Comparison of ENCODE assay signal across 29 mouse cellular contexts in genomic region chr7:90144971-90145370, GRCm38 (mm10). TPM values are rescaled to one million over a fixed set of nuclear protein-coding genes. Genes with fewer than 3 reads are reported as not detected.
DNase-seq lines count a peak whose midpoint lies in the region; ATAC-seq and TF ChIP-seq lines count a peak whose summit lies in the region.
"Had no signal": no experiment of that assay in that cellular context is flagged by ENCODE, and none has a peak within 500 bp of the region (broad histone marks: within the 10 kb centered on the region; RNA-seq: fewer than 3 reads in every experiment).

No protein-coding gene starts in this region.

- no peak for ATAC-seq in erythroblast, adult 5-6 weeks (replicated peaks; ENCODE audit: low FRiP score, poor library complexity, severe bottlenecking)
- ATAC-seq in heart, embryonic 14.5 days (ENCODE audit: insufficient number of reproducible peaks, insufficient read depth, low FRiP score, low read depth), result no peak
- ATAC-seq in heart, embryonic 12.5 days (ENCODE audit: insufficient number of reproducible peaks, low FRiP score), result no peak
- ATAC-seq in liver, embryonic 14.5 days (ENCODE audit: insufficient read depth), result peak; percentile 7; the same call in 1 of the 2 replicates
- no peak for ATAC-seq in erythroid progenitor cell, adult 5-6 weeks (replicated peaks; ENCODE audit: low FRiP score, poor library complexity, severe bottlenecking)
- ATAC-seq: forebrain, postnatal 0 days; Patski had no signal

- dilution Hi-C loops in CH12.LX (cut with MboI; ENCODE audit: extremely low pct_ligation_motif_present, extremely low pct_unique_long_range_greater_than_20kb, low sequenced_read_pairs), result no loop called here

- peaks cover 62% of the 10 kb centered on the region for H3K79me2 ChIP-seq in CH12.LX (replicated peaks; ENCODE audit: control insufficient read depth, extremely low read depth, insufficient read depth, poor library complexity, severe bottlenecking)

- in situ Hi-C loops in CH12.LX (cut with MboI; ENCODE audit: low pct_ligation_motif_present, low pct_unique_long_range_greater_than_20kb, low sequenced_read_pairs), result no loop called here

- no peak for TF ChIP-seq POLR2A in CH12.LX (IDR thresholded peaks at IDR 0.05; ENCODE audit: low read depth, low read length)

- no peak overlapping the region; the same call in 1 of the 2 replicates for H3K9ac ChIP-seq in heart, embryonic 14.5 days (ENCODE audit: low read length)
- no peak overlapping the region for H3K9ac ChIP-seq in heart, embryonic 12.5 days
- no peak overlapping the region for H3K9ac ChIP-seq in CH12.LX (ENCODE audit: insufficient read depth, low read depth)
- H3K9ac ChIP-seq in liver, embryonic 14.5 days (replicated peaks), result peak overlapping the region; percentile 67
- H3K9ac ChIP-seq: embryonic facial prominence, embryonic 12.5 days; forebrain, embryonic 12.5 days; forebrain, postnatal 0 days; hindbrain, embryonic 13.5 days; lung, embryonic 14.5 days; neural tube, embryonic 15.5 days; stomach, embryonic 15.5 days had no signal

- TF ChIP-seq RAD21 in CH12.LX (IDR thresholded peaks at IDR 0.05; ENCODE audit: low read depth, low read length), result no peak

- TF ChIP-seq CTCF in CH12.LX (conservative IDR thresholded peaks at IDR 0.05 in 1 of 2, IDR thresholded peaks at IDR 0.05 in 1 of 2; ENCODE audit: low read depth in 2 of 2, low read length in 2 of 2), result no peak
- no peak for TF ChIP-seq CTCF in liver, embryonic 14.5 days (IDR thresholded peaks at IDR 0.05; ENCODE audit: low read depth)

- H3K27me3 ChIP-seq in erythroblast, embryonic 14.5 days (ENCODE audit: control insufficient read depth), result no peaks in the 10 kb centered on the region
- no peaks in the 10 kb centered on the region for H3K27me3 ChIP-seq in heart, embryonic 14.5 days (ENCODE audit: control insufficient read depth, insufficient read depth, low read length)
- H3K27me3 ChIP-seq in heart, embryonic 12.5 days (replicated peaks), result no peaks in the 10 kb centered on the region
- no peaks in the 10 kb centered on the region for H3K27me3 ChIP-seq in CH12.LX (replicated peaks)
- no peaks in the 10 kb centered on the region for H3K27me3 ChIP-seq in liver, embryonic 14.5 days (ENCODE audit: control insufficient read depth, insufficient read depth, low read length)
- H3K27me3 ChIP-seq: embryonic facial prominence, embryonic 12.5 days; forebrain, embryonic 12.5 days; heart, embryonic 15.5 days; hindbrain, embryonic 13.5 days; neural tube, embryonic 15.5 days; Patski; stomach, embryonic 15.5 days had no signal

- H3K4me2 ChIP-seq in heart, embryonic 14.5 days (ENCODE audit: low read length), result peak overlapping the region; percentile 13; the same call in 1 of the 2 replicates
- no peak overlapping the region for H3K4me2 ChIP-seq in heart, embryonic 12.5 days
- peak overlapping the region; percentile 50; the same call in 1 of the 2 replicates for H3K4me2 ChIP-seq in CH12.LX (ENCODE audit: insufficient read depth, low read depth, poor library complexity, severe bottlenecking)
- H3K4me2 ChIP-seq in liver, embryonic 14.5 days (ENCODE audit: low read depth), result peak overlapping the region; percentile 83
- H3K4me2 ChIP-seq: embryonic facial prominence, embryonic 12.5 days; forebrain, embryonic 12.5 days; hindbrain, embryonic 13.5 days; neural tube, embryonic 15.5 days had no signal

- peaks cover 76% of the 10 kb centered on the region for H3K36me3 ChIP-seq in erythroblast, embryonic 14.5 days (ENCODE audit: control insufficient read depth)
- no peaks in the 10 kb centered on the region for H3K36me3 ChIP-seq in heart, embryonic 14.5 days (ENCODE audit: control insufficient read depth, insufficient read depth, low read length)
- H3K36me3 ChIP-seq in heart, embryonic 12.5 days, result no peaks in the 10 kb centered on the region
- H3K36me3 ChIP-seq in CH12.LX (replicated peaks in 1 of 2; ENCODE audit: control insufficient read depth in 1 of 2, insufficient read depth in 1 of 2, low read length in 1 of 2), result peaks cover 0 to 3% of the 10 kb centered on the region in 2 experiments
- H3K36me3 ChIP-seq in liver, embryonic 14.5 days (replicated peaks; ENCODE audit: control insufficient read depth, insufficient read depth, low read depth), result peaks cover 14% of the 10 kb centered on the region
- H3K36me3 ChIP-seq: embryonic facial prominence, embryonic 12.5 days; forebrain, embryonic 12.5 days; heart, embryonic 15.5 days; hindbrain, embryonic 13.5 days; neural tube, embryonic 15.5 days; stomach, embryonic 15.5 days had no signal

- H3K4me3 ChIP-seq in erythroblast, embryonic 14.5 days (replicated peaks), result peak overlapping the region; percentile 58
- no peak overlapping the region for H3K4me3 ChIP-seq in heart, embryonic 14.5 days (ENCODE audit: control insufficient read depth in 1 of 2, insufficient read depth in 1 of 2, low read depth in 1 of 2, low read length in 2 of 2)
- H3K4me3 ChIP-seq in heart, embryonic 12.5 days, result no peak overlapping the region
- H3K4me3 ChIP-seq in CH12.LX (replicated peaks in 1 of 3; ENCODE audit: low read depth in 2 of 3, low read length in 2 of 3, poor library complexity in 1 of 3), result no peak overlapping the region
- H3K4me3 ChIP-seq in liver, embryonic 14.5 days (ENCODE audit: insufficient read depth in 1 of 2, low read depth in 2 of 2, low read length in 2 of 2), result peak overlapping the region in 1 of 2 experiments; percentile 38; a peak in 2 of 4 replicates
- H3K4me3 ChIP-seq: embryonic facial prominence, embryonic 12.5 days; forebrain, embryonic 12.5 days; heart, embryonic 15.5 days; hindbrain, embryonic 13.5 days; neural tube, embryonic 15.5 days; stomach, embryonic 15.5 days had no signal

- H3K4me1 ChIP-seq in erythroblast, embryonic 14.5 days (ENCODE audit: control insufficient read depth), result peaks cover 94% of the 10 kb centered on the region
- H3K4me1 ChIP-seq in heart, embryonic 14.5 days (ENCODE audit: control insufficient read depth in 2 of 2, insufficient read depth in 2 of 2, low read length in 2 of 2), result peaks cover 5 to 71% of the 10 kb centered on the region in 2 experiments
- peaks cover 41% of the 10 kb centered on the region for H3K4me1 ChIP-seq in heart, embryonic 12.5 days (replicated peaks)
- H3K4me1 ChIP-seq in CH12.LX (ENCODE audit: control insufficient read depth in 1 of 2, insufficient read depth in 2 of 2), result peaks cover 8 to 82% of the 10 kb centered on the region in 2 experiments
- peaks cover 57 to 62% of the 10 kb centered on the region in 2 experiments for H3K4me1 ChIP-seq in liver, embryonic 14.5 days (replicated peaks; ENCODE audit: control insufficient read depth in 2 of 2, insufficient read depth in 2 of 2, low read length in 1 of 2)

- H3K9me3 ChIP-seq in erythroblast, embryonic 14.5 days (ENCODE audit: control insufficient read depth, low read length), result no peaks in the 10 kb centered on the region
- no peaks in the 10 kb centered on the region for H3K9me3 ChIP-seq in heart, embryonic 14.5 days (ENCODE audit: control insufficient read depth, low read length)
- H3K9me3 ChIP-seq in heart, embryonic 12.5 days (replicated peaks), result no peaks in the 10 kb centered on the region
- no peaks in the 10 kb centered on the region for H3K9me3 ChIP-seq in CH12.LX (replicated peaks; ENCODE audit: low read length)
- no peaks in the 10 kb centered on the region for H3K9me3 ChIP-seq in liver, embryonic 14.5 days (ENCODE audit: control insufficient read depth, low read length)
- H3K9me3 ChIP-seq: embryonic facial prominence, embryonic 12.5 days; forebrain, embryonic 12.5 days; G1E; heart, embryonic 15.5 days; hindbrain, embryonic 13.5 days; neural tube, embryonic 15.5 days; stomach, embryonic 15.5 days had no signal

- WGBS in heart, embryonic 14.5 days, result 42% methylated on average over 2 of the region's 2 CpGs
- 45% methylated on average over 2 of the region's 2 CpGs for WGBS in heart, embryonic 12.5 days
- WGBS in liver, embryonic 14.5 days (ENCODE audit: insufficient replicate concordance), result 10% methylated on average over 2 of the region's 2 CpGs

- H3K27ac ChIP-seq in heart, embryonic 14.5 days (replicated peaks in 1 of 2; ENCODE audit: control insufficient read depth in 1 of 2, insufficient read depth in 1 of 2, low read depth in 2 of 2, low read length in 2 of 2), result peak overlapping the region in 1 of 2 experiments; percentile 95; a peak in 1 of 4 replicates
- H3K27ac ChIP-seq in heart, embryonic 12.5 days (ENCODE audit: poor library complexity, severe bottlenecking), result no peak overlapping the region
- H3K27ac ChIP-seq in CH12.LX (ENCODE audit: insufficient read depth, low read depth), result no peak overlapping the region
- peak overlapping the region; percentile 89 for H3K27ac ChIP-seq in liver, embryonic 14.5 days
- H3K27ac ChIP-seq: embryonic facial prominence, embryonic 12.5 days; forebrain, embryonic 12.5 days; hindbrain, embryonic 13.5 days; neural tube, embryonic 15.5 days had no signal

- no peak for TF ChIP-seq EP300 in CH12.LX (IDR thresholded peaks at IDR 0.05; ENCODE audit: low read length)
- TF ChIP-seq EP300 in liver, embryonic 14.5 days (IDR thresholded peaks at IDR 0.05; ENCODE audit: low read depth), result peak; percentile 61

- no peak for DNase-seq in CH12.LX (ENCODE audit: extremely low read depth)
- no peak for DNase-seq in liver, embryonic 14.5 days (ENCODE audit: low read depth in 3 of 3, low spot score in 3 of 3)
- no peak for DNase-seq in embryo, embryonic 10.5 days (ENCODE audit: low spot score)
- DNase-seq: adrenal gland, postnatal 14 days; cerebellum, adult 11-12 months; cerebellum, postnatal 25 days; embryo, embryonic 11 days; forebrain, postnatal 0 days; gastrocnemius, postnatal 10 days; heart, postnatal 4 days; layer of hippocampus, postnatal 36 days; left cerebral cortex, postnatal 4 days; lung, embryonic 14.5 days; lung, postnatal 14 days; midbrain, embryonic 14.5 days; right cerebral cortex, postnatal 25 days had no signal

TF ChIP-seq in CH12.LX, 34 proteins besides CTCF, POLR2A, EP300 and RAD21 (continues in another document):
- TF ChIP-seq MAZ (IDR thresholded peaks at IDR 0.05; ENCODE audit: low read depth, low read length) (no peak), MAX (IDR thresholded peaks at IDR 0.05; ENCODE audit: low read length) (no peak), CHD2 (IDR thresholded peaks at IDR 0.05; ENCODE audit: low read length) (no peak)

RNA-seq across cellular contexts. Expression of gene Picalm, which starts 15.0 kb away (rescaled TPM):
- 29.3 and 37.6 TPM in 2 replicates for polyA plus RNA-seq in erythroblast, embryonic 14.5 days (2012)
- 800 and 869 TPM in 2 replicates for total RNA-seq in erythroblast, adult 5-6 weeks (2015; ENCODE audit: low replicate concordance)
- total RNA-seq in erythroblast, adult 5-6 weeks (2017; ENCODE audit: low replicate concordance), result 1,037 and 1,102 TPM in 2 replicates
- polyA plus RNA-seq in heart, embryonic 14.5 days (2014; fragmentation: Nextera tagmentation; extraction: Ambion mirVana), result 42.4 and 44.4 TPM in 2 replicates
- polyA plus RNA-seq in heart, embryonic 12.5 days (2016; fragmentation: Nextera tagmentation; extraction: Ambion mirVana), result 38.8 and 40.7 TPM in 2 replicates
- total RNA-seq in CH12.LX (2012; rRNA removed) (26.1 and 27.6 TPM in 2 replicates), CH12.LX (2014; rRNA removed) (94.3 and 101 TPM in 2 replicates)
- 53.2 and 53.4 TPM in 2 replicates for polyA plus RNA-seq in CH12.LX (2012; ENCODE audit: insufficient read length, low read depth)
- 97.1 and 138 TPM in 2 replicates for polyA plus RNA-seq in liver, embryonic 14.5 days (2012; rRNA removed)
- 61.5 and 63.2 TPM in 2 replicates for polyA plus RNA-seq in liver, embryonic 14.5 days (2014; fragmentation: Nextera tagmentation; extraction: Ambion mirVana)
- total RNA-seq in erythroid progenitor cell, adult 5-6 weeks (2015; ENCODE audit: low replicate concordance), result 1,006 and 1,368 TPM in 2 replicates
- total RNA-seq in erythroid progenitor cell, adult 5-6 weeks (2017; ENCODE audit: low replicate concordance), result 1,167 and 1,289 TPM in 2 replicates
